Mouse (Mus musculus) liver, adult (tissue): ENCODE data around the gene Dcakd.

Experiments
- GATA4 ChIP-seq: IDR thresholded peaks from 2 replicates; pipeline ENCODE4 v1.6.1; 2014; ENCODE audit warnings: mild to moderate bottlenecking, low read length; ENCODE audit not compliant: insufficient replicate concordance

Dcakd gene

GRCm38 (mm10) chr11:103054798-103055197 lies 26.7 kb upstream of the Dcakd start:
- no peak for TF ChIP-seq GATA4

DNA sequence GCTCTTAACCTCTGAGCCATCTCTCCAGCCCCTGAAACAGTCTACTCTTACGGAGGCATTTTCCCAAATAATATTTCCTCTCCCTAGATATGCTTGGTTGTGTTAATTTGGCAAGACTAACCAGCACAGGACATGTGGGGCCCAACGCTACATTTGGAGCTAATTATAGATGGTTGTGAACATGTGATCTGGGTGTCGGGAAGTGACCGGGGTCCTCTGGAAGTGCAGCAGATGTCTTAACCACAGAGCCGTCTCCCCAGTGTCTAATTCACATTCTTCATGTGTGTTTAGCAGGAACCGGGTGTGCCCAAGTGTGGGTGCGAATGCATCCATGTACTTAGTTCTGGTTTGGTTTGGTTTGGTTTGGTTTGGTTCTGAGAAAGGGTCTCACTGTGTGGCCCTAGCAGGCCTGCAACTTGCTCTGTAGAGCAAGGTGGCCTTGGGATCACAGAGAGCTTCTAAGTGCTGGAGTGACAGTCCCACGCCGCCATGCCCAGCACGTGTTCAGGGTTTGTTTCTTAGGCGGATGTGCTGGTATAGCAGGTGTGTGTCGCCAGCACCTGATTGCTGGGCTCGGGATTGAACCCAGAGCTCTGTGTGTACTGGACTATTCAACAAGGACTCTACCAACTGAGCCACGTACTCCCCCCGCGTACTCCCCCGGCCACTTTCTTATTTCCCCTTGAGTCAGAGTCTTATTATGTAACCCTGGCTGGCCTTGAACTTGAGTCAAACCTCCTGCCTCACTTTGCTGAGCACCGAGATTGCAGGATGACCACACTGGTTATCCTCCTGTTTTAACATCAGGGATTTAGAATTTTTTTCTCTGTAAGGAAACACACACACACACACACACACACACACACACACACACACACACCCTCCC lies 25.3 kb upstream of the Dcakd start:
- no peak for TF ChIP-seq GATA4

GRCm38 (mm10) chr11:103052078-103052477 lies 23.9 kb upstream of the Dcakd start:
- TF ChIP-seq GATA4: no peak

DNA sequence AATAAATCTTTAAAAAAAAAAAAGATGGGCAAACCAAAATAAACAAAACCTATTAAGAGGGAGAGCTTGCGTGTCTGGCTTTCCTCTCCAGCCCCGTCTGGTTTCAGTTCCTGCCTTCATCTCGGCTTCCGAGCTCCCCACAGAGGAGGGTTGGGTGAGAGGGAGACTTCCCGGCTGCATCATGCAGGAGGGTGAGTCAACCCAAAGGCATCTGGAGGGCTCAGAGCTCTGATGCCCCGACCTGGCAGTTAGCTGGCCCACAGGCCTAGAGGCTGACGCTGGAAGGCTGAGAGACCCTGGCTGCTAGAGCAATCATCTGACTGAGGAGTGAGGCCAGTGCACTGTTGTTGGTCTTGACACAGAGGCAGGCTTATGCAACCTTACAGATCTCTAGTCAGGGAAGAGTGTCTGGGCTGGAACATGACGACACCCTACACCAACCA lies 23.1 kb upstream of the Dcakd start:
- TF ChIP-seq GATA4: no peak

DNA sequence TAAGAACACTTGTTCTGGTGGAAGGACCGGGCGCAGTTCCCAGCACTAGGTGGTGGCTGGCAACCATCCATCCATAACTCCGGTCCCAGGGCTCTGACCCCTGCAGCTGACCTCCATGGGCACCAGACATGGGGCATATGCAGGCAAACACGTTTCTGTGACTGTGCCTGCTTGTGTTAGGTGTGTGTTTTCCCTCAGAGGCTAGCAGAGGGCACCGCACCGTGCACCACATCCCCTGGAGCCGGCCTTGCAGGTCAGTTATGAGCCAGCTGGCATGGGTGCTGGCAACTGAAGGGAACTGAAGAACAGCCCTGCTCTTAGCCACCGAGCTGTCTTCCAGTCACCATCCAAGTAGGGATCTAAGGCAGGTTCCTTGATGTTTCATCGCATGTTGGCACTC lies 22.0 kb upstream of the Dcakd start:
- TF ChIP-seq GATA4: no peak

DNA sequence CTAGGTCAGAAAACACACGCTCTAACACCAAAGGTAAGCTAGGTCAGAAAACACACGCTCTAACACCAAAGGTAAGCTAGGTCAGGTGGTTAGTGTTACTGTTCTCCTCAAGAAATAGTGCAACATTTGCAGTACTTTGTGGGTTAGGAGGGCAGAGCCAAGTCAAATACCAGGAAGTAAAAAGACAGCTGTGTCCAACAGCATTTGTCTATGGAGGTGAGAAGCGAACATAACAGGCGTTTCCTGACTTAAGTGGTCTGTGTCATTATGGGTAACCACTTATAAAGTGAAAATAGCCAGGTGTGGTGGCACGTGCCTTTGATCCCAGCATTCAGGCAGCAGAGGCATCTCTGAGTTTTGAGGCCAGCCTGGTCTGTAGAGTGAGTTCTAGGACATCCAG lies 21.5 kb upstream of the Dcakd start:
- no peak for TF ChIP-seq GATA4

- TF ChIP-seq GATA4: no peak
Observed at GRCm38 (mm10) chr11:103046286-103046685, 18.2 kb upstream of the Dcakd start.

DNA sequence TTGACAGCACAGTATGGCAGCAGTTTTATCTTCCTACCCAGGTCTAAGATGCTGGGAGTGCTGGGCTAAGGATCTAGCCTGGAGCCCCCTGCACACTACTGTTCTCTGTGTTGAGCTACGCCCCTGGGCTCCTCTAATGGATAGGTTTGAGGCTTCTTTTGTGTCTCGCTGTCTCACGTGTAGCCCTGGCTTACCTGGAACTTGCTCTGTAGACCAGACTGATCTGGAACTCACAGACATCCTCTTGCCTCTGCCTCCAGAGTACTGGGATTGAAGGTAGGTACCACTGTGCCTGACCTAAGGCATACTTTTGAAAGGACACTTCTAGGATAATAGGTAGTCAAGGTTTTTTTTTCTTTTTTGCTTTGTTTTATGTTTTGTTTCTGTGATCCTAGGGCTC lies 15.8 kb upstream of the Dcakd start:
- TF ChIP-seq GATA4: no peak

DNA sequence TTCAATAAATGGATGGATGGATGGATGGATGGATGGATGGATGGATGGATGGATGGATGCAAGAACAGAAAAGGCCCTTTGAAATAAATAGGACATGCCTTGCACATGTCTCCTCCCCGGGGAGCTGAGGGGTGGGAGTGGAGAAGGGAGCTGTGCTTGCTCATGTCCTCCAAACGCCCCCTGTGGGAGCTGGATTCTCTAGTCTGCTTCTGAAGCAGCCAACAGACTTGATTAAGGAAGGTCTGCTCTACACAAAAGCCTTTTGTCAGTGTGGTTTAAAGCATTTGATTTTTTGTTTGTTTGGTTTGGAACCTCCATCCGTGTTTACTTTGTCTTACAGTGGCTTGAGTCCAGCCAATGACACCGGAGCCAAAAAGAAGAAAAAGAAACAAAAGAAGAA lies 14.7 kb upstream of the Dcakd start:
- no peak for TF ChIP-seq GATA4

DNA sequence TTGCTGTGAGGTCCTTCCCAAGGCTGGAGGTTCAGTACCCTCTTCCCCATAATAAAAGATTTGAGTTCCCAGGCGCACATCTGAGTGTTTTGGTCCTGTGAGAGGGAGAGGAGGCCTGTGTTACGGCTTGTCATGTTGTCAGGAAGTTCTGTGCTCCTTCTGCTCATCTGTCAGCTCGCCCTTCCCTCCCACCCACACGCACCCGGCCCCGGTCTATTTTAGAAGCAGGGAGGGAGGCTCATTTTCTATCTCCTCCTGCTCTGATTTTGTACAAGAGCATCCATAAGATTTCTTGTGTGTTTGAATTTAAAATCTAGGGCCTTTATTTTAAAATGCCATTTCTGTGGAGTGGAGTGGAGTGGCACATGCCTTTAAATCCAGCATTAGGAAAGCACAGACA lies 9.9 kb upstream of the Dcakd start:
- no peak for TF ChIP-seq GATA4

- TF ChIP-seq GATA4: no peak
Observed at GRCm38 (mm10) chr11:103036881-103037465, 8.8 kb upstream of the Dcakd start.

GRCm38 (mm10) chr11:103035007-103035406 lies 6.9 kb upstream of the Dcakd start:
- TF ChIP-seq GATA4: no peak

- no peak for TF ChIP-seq GATA4
Observed at GRCm38 (mm10) chr11:103033030-103033429, 4.9 kb upstream of the Dcakd start.

DNA sequence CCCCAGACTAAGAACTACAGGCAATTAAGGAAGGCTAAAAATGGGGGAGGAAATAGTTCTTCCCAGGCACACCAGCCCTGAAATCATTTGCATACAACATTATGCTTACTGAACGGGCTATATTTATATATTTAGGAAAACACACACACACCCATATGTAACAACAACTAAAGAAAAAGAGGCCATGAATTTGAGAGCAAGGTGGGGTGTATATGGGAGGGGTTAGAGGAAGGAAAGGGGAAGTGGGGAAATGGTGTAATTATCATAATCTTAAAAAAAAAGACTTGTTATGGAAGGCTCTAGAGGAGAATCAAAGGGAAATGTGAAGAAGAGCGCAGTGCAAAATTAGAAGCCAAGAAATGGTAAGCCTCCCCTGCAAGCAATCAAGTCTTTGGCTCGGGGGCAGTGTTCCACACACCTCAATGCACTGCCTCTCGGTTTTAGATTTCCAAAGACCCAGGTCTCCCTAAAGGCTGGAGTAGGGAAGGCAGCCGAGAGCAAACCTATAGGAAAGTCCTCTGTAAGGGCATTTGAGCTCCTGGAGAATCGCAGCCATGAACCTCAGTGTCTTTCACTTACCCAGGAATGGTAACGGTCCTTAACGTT lies 460 bp downstream of the Dcakd start:
- no peak for TF ChIP-seq GATA4

GRCm38 (mm10) chr11:103026901-103027300 lies 1.2 kb downstream of the Dcakd start:
- no peak for TF ChIP-seq GATA4

- TF ChIP-seq GATA4: no peak
Observed at GRCm38 (mm10) chr11:103023974-103024373, 4.2 kb downstream of the Dcakd start.
